Mouse (Mus musculus): ENCODE results near the gene Thtpa.

The Thtpa gene

GRCm38 (mm10) chr14:55105836-55106809, 11.5 kb downstream of the Thtpa start, which contains the start of gene Ap1g2:
TSS of gene Ap1g2 (minus strand) at chr14:55106593.
- DNase-seq (ENCODE audit: inconsistent ontology term): peak; percentile 71

GRCm38 (mm10) chr14:55106990-55107389, 12.4 kb downstream of the Thtpa start:
- DNase-seq (ENCODE audit: inconsistent ontology term): no peak

GRCm38 (mm10) chr14:55108202-55108870, 13.8 kb downstream of the Thtpa start:
- DNase-seq (ENCODE audit: inconsistent ontology term): no peak

DNA sequence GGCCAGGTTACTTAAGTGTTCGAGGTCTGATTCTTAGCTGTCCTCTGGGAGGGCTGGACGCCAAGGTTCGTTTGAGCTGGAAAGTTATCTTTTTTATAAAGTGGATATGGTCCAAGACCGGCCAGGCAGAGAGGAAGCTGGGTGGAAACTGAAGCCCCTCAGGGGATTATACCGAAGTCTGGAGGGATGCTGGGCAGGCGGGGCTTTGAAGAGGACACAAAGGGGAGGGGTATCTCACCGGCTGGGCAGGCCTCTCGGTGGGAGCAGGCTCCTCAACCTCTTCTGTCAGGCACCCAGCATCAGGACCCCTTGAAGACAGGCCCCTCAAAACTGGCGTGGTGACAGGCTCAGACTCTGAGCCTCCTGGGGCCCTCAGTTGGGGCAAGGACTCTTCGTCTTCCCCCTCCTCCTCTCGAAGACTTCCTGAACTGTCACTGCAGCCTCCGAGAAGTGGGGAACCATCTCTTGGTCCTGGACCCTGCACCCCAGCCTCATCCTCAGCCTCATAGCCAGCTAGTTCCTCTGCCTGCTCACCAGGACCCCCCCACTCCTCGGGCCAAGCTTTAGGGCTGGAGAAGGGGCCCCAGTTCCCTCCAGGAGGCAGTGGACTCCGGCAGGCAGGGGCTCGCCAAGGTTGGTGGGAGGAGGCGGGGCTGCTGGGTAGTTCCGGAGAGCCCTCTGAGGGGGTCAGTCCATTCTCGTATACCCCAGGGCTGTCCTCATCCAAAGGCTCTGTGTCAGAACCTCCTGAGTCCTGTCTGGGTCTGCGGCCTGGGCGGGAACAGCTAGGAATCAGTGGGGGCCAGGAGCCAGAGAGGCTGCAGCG, 14.7 kb downstream of the Thtpa start:
- DNase-seq (ENCODE audit: inconsistent ontology term): no peak

- DNase-seq (ENCODE audit: inconsistent ontology term): no peak
Measured at GRCm38 (mm10) chr14:55110076-55110475, 15.5 kb downstream of the Thtpa start.

DNA sequence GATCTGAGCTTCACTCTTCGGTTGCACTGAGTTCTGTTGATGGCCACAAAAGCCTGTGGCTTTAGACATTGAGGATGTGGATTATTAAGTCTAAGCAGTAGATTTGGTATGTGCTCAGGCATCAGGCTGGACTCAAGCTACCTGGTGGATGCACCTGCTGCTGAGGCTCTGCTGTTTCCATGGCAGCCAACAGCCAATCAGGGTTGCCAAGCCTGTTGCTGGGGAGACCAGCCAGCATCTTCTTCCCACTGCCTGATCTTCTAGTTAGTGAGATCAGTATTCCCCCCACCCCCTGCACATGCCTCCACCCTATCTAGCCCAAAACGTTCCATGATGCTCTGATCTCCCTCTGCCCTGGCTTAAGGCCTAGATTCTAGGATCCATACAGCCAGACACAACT, 17.1 kb downstream of the Thtpa start:
- no peak for DNase-seq (ENCODE audit: inconsistent ontology term)

DNA sequence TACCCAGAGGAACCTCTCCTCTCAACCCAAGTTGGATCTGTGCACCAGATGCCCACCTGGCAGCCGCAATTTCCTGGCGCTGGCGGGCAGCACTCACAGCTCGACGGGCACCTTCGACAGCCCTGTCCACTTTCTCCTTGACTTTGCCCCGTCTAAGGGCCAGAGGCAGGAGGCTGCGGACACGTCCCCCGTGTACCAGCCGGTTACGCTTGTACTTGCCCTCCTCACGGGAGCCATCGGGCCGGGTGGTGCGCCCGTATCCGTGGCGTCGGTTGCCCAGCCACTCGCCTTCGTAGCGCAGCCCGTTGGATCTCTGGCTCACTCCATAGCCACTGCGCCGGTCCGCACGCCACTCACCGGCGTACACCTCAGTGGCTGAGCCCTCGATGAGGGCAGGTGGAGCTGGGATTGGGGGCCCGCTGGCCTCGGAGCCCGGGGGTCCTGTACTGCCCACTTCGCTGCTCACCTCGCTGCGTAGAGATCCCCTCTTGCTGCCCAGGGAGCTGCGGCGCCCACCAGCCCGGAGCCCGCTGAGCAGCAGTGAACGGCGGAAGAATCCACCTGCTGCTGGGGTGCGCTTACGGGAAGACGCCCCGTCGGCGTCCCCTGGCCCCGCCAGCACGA, 18.9 kb downstream of the Thtpa start:
- DNase-seq (ENCODE audit: inconsistent ontology term): no peak

- no peak for DNase-seq (ENCODE audit: inconsistent ontology term)
Measured at GRCm38 (mm10) chr14:55113975-55114645, 19.5 kb downstream of the Thtpa start.

GRCm38 (mm10) chr14:55114759-55115701, 20.4 kb downstream of the Thtpa start:
- DNase-seq (ENCODE audit: inconsistent ontology term): peak; percentile 68

DNA sequence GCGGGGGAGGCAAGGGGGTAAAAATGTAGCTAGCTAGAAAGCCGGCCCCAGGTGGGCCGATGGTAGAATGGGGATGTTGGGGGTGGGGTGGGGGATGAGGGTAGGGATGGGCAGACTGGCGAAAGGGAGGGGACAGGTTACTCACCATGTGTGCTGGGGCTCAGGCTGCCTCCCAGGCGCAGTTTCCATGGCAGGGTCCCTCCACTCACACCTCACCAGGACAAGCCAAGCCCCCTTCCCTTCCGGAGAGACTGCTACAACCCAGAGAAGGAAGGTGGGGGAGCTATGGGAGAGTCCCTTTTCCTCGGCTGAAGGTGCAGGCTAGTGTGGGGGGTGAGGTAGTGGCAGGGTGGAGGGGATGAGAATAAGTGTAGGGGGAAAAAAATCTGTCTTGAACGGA, 21.3 kb downstream of the Thtpa start:
- no peak for DNase-seq (ENCODE audit: inconsistent ontology term)

- no peak for DNase-seq (ENCODE audit: inconsistent ontology term)
Measured at GRCm38 (mm10) chr14:55116425-55117200, 22.0 kb downstream of the Thtpa start, which contains the start of gene Jph4. TSS of gene Jph4 (minus strand) at chr14:55116935.

DNA sequence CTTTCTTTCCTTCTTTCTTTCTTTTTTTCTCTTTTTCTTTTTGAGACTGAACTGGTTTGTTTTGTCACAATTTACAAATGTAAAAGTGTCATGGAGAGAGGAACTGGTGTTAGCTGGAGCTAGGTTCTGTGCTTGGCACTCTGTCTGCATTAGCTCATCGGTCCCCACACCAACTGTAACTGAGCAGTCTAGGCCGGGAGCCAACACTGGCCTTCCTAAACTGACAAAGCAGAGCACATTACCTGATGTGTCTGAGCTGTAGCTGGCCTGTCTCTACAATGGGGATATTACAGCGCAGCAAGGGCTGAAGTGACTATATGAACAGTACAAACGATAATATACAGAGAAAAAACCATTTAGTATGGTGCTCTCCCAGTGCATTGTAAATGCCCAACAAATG, 24.3 kb downstream of the Thtpa start:
- peak; percentile 32 for DNase-seq (ENCODE audit: inconsistent ontology term)

GRCm38 (mm10) chr14:55119421-55120134, 25.0 kb downstream of the Thtpa start:
- no peak for DNase-seq (ENCODE audit: inconsistent ontology term)

GRCm38 (mm10) chr14:55121947-55122346, 27.4 kb downstream of the Thtpa start:
- peak; percentile 92 for DNase-seq (ENCODE audit: inconsistent ontology term)

DNA sequence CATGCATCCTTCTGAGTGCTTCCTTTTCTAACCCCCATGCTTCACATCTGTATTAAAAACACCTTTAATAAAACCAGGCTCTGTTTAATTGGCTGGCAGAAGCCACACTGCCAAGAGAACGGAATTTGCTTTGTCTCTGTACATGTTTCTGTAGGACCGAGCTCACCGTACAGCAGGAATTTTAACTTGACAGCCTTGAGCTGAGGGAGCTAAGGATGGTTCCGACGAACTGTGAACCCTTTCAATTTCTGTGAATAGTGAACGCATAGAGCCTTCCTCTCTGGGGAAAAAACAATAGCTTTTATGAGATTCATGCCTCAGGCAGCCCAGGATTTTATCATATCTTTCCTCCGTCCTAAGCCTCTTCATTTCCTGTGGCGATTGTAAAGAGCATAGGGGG, 27.8 kb downstream of the Thtpa start:
- no peak for DNase-seq (ENCODE audit: inconsistent ontology term)

- no peak for DNase-seq (ENCODE audit: inconsistent ontology term)
Measured at GRCm38 (mm10) chr14:55125711-55126110, 31.1 kb downstream of the Thtpa start.

DNA sequence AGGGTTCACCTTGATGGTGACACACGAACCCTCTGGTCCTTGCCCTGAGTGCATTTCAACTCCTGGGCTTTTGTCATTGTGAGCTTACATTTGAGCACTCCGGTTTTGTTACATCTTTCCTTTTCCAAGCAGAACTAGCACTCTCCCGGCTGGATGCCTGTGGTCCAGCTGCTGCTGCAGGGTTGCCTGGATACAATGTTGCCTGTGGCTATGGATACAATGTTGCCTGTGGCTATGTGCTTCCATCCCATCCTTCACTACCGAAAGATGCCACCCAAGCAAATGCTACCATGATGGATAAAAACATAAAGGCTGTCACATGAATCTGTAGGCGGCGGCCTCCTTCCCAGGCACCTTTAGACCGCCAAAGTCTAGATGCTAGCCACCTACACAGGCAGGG, 31.9 kb downstream of the Thtpa start:
- DNase-seq (ENCODE audit: inconsistent ontology term): no peak

GRCm38 (mm10) chr14:55135676-55136075, 41.1 kb downstream of the Thtpa start:
- no peak for DNase-seq (ENCODE audit: inconsistent ontology term)
